Mouse (Mus musculus) frontal cortex, postnatal 25 days (tissue): ENCODE results near the gene Tymp.

Experiments
- DNase-seq, 2 experiments: peaks; one replicate each; pipeline ENCODE4 v3.0.0; 2022; ENCODE audit warnings: low spot score in 2 of 2

The Tymp gene

GRCm38 (mm10) chr15:89373762-89374248, 3.0 kb downstream of the Tymp start, which contains the start of gene Sco2:
Sco2 (minus strand) TSS chr15:89373846.
- peak; percentile 95 to 97 for DNase-seq

GRCm38 (mm10) chr15:89373027-89373761, 3.6 kb downstream of the Tymp start:
- peak; percentile 78 to 81 for DNase-seq

- no peak for DNase-seq
Measured at GRCm38 (mm10) chr15:89372536-89372935, 4.3 kb downstream of the Tymp start.

- DNase-seq = no peak
Measured at GRCm38 (mm10) chr15:89372068-89372467, 4.8 kb downstream of the Tymp start.

- no peak for DNase-seq
Measured at GRCm38 (mm10) chr15:89365141-89365551, 11.7 kb downstream of the Tymp start.

DNA sequence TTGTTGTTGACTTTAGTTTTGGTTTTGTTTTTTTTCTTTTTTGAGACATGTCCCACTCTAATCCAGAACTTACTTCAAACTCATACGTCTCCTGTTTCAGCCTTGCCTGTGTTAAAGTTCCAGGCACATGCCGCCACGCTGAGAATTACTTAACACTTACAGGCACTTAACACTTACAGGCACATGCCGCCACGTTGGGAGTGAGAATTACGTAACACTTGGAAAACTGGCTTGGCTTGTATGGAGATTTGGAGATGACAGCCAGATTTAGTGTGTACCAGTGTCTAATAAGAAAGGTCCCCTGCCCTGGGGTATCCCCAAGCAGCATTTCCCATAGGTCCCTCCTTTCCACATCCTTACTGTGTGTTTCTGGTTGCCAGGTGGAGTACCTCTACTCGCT, 13.8 kb downstream of the Tymp start:
- DNase-seq = no peak

GRCm38 (mm10) chr15:89358784-89359183, 18.1 kb downstream of the Tymp start:
- DNase-seq = no peak

DNA sequence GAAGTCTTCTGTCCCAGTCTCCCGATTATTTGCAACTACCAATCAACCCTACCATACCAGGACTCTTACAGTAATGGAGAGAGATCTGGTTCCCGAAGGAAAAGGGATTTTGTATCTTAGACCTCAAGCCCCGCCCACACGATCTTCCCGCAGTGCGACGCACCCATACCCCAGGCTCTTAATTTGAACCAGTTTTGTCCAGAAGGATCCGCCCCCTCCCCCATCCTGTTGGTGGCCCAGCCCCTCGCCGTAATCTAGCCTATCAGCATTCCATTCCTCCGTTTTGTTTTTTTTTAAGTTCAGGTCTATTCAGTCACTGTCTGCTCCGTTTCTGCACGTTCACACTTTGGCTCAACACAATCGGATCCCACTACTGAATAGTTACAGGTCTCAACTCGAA, 20.5 kb downstream of the Tymp start:
- no peak for DNase-seq

GRCm38 (mm10) chr15:89355241-89356187, 21.3 kb downstream of the Tymp start, which contains the start of the genes Lmf2 and Ncaph2:
Lmf2 (minus strand) TSS chr15:89355659.
Ncaph2 (plus strand) TSS chr15:89355719.
- DNase-seq = peak; percentile 86 to 90

DNA sequence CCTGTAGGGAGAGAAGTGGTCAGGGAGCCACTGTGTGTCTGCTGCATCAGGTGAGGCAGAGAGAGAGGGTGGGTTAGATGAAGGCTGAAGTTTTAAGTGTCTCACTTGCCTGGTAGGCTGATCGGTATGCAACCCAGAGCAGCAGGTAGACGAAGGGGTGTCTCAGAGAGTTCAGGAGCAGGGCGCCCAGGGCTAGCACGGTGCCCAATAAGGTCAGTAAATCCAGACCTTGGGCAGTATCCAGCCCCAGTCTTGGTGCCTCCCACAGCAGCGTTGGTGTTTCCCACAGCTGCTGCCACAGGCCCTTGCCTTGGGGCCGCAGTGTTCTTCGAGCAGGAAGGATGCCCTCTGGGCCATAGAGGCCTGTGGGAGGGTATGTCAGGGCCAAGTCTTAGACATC, 22.4 kb downstream of the Tymp start:
- DNase-seq = no peak

- DNase-seq = no peak
Measured at GRCm38 (mm10) chr15:89353837-89354236, 23.0 kb downstream of the Tymp start.

GRCm38 (mm10) chr15:89352795-89353194, 24.0 kb downstream of the Tymp start:
- DNase-seq = no peak

GRCm38 (mm10) chr15:89352054-89352453, 24.8 kb downstream of the Tymp start:
- DNase-seq = no peak

- no peak for DNase-seq
Measured at GRCm38 (mm10) chr15:89351302-89351701, 25.5 kb downstream of the Tymp start.

- no peak for DNase-seq
Measured at GRCm38 (mm10) chr15:89350447-89350846, 26.4 kb downstream of the Tymp start.

- no peak for DNase-seq
Measured at GRCm38 (mm10) chr15:89343325-89343724, 33.5 kb downstream of the Tymp start.

- DNase-seq = no peak
Measured at GRCm38 (mm10) chr15:89341678-89342077, 35.2 kb downstream of the Tymp start.

DNA sequence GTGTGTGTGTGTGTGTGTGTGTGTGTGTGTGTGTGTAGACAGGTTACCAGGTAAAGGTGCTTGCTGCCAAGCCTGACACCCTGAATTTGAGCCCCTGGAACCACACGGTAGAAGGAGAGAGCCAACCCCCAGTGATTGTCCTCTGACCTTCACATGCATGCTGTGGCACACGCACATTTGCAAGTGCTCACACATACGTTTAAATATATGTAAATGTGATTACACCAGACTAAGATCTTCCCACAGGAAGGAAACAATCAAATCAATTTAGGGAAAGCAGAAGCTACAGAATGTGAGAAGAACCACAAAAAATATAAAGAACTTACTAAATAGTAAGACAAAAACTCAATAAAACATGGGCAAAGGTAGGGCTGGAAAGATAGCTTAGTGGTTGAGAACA, 36.7 kb downstream of the Tymp start:
- no peak for DNase-seq

DNA sequence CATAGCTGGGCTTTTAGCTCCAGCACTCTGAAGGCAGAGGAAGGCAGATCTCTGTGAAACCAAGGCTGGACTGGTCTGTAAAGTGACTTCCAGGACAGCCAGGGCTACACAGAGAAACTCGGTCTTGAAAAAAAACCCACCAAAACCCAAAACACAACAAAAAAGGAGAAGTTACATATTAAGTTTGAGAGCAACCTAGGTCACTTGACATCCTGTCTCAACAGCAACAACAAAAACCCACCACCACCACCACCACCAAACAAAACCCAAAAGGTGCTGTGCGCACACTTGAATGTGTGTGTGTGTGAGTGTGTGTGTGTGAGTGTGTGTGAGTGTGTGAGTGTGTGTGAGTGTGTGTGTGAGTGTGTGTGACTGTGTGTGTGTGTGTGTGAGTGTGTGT, 37.1 kb downstream of the Tymp start:
- no peak for DNase-seq

GRCm38 (mm10) chr15:89336422-89336821, 40.4 kb downstream of the Tymp start:
- no peak for DNase-seq

DNA sequence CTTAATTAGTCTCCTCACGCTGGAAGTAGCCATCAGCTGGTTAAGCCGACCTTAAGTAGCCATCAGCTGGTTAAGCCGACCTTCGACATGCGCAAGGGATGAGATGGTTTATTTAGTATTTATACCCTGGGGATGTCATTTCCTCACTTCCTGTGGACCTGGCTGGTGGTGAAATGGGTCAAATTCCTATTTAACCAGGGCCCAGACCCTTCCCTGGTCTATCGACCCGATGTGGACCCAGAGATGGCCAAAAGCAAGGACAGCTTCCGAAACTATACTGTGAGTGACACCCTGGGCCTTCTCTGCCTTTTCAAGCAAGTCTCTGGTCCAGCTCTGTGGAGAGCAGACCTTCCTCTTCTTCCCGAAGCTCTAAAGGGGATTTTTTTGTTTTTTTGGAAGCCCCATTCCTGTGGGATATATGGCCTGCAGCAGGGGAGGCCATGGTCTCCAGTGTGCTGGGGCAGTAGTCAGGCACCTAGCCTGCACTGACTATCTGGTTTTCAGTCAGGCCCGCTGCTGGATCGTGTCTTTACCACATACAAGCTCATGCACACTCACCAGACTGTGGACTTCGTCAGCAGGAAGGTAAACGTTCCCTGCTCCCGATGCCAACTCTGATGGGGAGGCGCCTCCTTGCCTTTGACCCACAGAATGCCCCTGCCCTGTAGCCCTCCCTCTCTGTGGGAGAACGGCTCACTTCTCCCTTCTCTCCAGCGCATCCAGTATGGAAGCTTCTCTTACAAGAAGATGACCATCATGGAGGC, 41.9 kb downstream of the Tymp start:
- DNase-seq = no peak

DNA sequence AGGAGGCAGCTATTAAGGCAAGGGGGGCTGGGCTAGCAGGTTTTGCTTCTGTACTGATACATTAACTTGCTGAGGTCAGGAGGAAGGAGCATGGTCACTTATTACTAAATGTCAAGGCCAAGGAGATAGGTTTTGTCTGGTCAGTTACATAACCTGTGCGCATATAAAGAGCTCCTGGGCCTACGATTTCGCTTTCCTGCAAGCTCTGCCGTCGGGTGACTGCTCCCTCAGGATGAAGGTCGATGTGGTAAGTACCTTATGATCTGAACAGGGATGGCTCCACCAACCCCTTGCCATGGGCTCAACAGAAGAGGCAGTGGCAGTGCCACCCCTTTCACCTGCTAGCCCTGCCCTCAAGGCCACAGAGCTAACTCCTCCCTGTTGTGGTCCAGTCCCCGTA, 42.6 kb downstream of the Tymp start, which contains the start of gene Miox:
Gene Miox, plus strand, starts transcription at position 128 of the 400 bp plus-strand sequence.
- DNase-seq = no peak
